Mouse (Mus musculus) embryonic facial prominence, embryonic 11.5 days (tissue): ENCODE results near the gene Gm44973. TPM values are rescaled to one million over a fixed set of nuclear protein-coding genes. Genes with fewer than 3 reads are reported as not detected.
A peak's percentile ranks its signal among the peaks of the same experiment; 100 is the strongest.

ENCODE experiments used
- ATAC-seq: fragments of 200-750 bp; cut with Nextera tagmentation; replicated peaks from 2 replicates; pipeline ENCODE4 v1.8.0; 2017; ENCODE audit warnings: low read depth; ENCODE audit not compliant: insufficient number of reproducible peaks, low FRiP score, low TSS enrichment
- DNase-seq: peaks from one replicate; pipeline ENCODE4 v3.0.0-alpha.2; 2015; ENCODE audit warnings: low spot score
- H3K27ac ChIP-seq: fragments of 300-500 bp; sonication (generic); replicated peaks from 2 replicates; pipeline ENCODE4 v1.5.1; 2014; ENCODE audit warnings: mild to moderate bottlenecking, low read depth, low read length, control low read depth
- H3K27me3 ChIP-seq: fragments of 300-500 bp; sonication (generic); 2 replicates; pipeline ENCODE4 v1.6.1; 2014; ENCODE audit warnings: mild to moderate bottlenecking, low read length, moderate library complexity, mixed read lengths; ENCODE audit not compliant: control insufficient read depth, insufficient read depth
- H3K36me3 ChIP-seq: fragments of 300-500 bp; sonication (generic); replicated peaks from 2 replicates; pipeline ENCODE4 v1.6.1; 2014; ENCODE audit warnings: low read depth, mild to moderate bottlenecking, low read length, moderate library complexity, mixed read lengths; ENCODE audit not compliant: control insufficient read depth, insufficient read depth
- H3K4me1 ChIP-seq: fragments of 300-500 bp; sonication (generic); 2 replicates; pipeline ENCODE4 v1.6.1; 2014; ENCODE audit warnings: low read length, mixed read lengths; ENCODE audit not compliant: control insufficient read depth, insufficient read depth
- H3K4me2 ChIP-seq: fragments of 300-500 bp; sonication (generic); 2 replicates; pipeline ENCODE4 v1.6.1; 2014; ENCODE audit warnings: low read depth, mild to moderate bottlenecking, control low read depth, low read length, moderate library complexity
- H3K4me3 ChIP-seq: fragments of 300-500 bp; sonication (generic); 2 replicates; pipeline ENCODE4 v1.5.1; 2014; ENCODE audit warnings: low read depth, low read length, control low read depth
- H3K9ac ChIP-seq: fragments of 300-500 bp; sonication (generic); replicated peaks from 2 replicates; pipeline ENCODE4 v1.6.1; 2014; ENCODE audit warnings: mild to moderate bottlenecking, control low read depth, low read length
- H3K9me3 ChIP-seq: fragments of 300-500 bp; sonication (generic); replicated peaks from 2 replicates; pipeline ENCODE4 v1.6.1; 2016; ENCODE audit warnings: mild to moderate bottlenecking, low read length, inconsistent platforms, mixed read lengths; ENCODE audit not compliant: control insufficient read depth
- WGBS: fragments of 180-500 bp; shearing (Covaris S2); extraction: QIAGEN DNeasy Blood & Tissue Kit; methylation state at CpG from one replicate; pipeline ENCODE4 v1.1.7; 2014; 5-methylcytosine and 5-hydroxymethylcytosine counted together
- polyA plus RNA-seq: library from polyadenylated mRNA; unstranded; fragments of >200 nt; fragmentation: Nextera tagmentation; extraction: Ambion mirVana; gene quantifications from 2 replicates; pipeline ENCODE4 v1.2.1, GENCODE M21; 2014

Gm44973 gene
- polyA plus RNA-seq, 1 experiment from 2014 or later = not detected

DNA sequence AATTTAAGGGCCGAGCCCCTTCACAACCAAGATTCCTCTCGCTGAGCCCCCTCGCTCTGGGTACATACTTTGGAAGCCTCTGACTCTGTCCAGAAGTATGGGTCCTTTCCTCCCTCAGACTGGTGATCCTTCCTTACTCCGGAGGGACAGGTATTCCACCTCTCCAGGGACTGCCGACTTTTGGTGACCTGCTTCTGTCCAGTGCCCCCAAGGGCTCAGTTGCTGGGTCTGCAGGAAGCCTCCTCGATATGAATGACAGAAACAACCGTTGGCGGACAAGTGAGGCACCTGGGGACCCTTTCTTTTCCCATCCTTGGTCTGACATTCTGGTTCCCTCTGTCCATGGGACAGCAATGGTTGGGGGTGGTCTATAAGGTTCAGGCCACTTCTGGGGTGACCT, 42.1 kb downstream of the Gm44973 start:
- 32% methylated on average over 8 of the region's 8 CpGs for WGBS
- ATAC-seq (no peak), DNase-seq (no peak)
- H3K27ac ChIP-seq = no peak overlapping the region
- peak overlapping the region; percentile 49 for H3K4me3 ChIP-seq
- H3K4me2 ChIP-seq = peak overlapping the region; percentile 83
- H3K27me3 ChIP-seq = peaks cover 43% of the 10 kb centered on the region
- no peaks in the 10 kb centered on the region for H3K9me3 ChIP-seq
- H3K4me1 ChIP-seq = peaks cover 14% of the 10 kb centered on the region
- no peaks in the 10 kb centered on the region for H3K36me3 ChIP-seq
- peak overlapping the region; percentile 71 for H3K9ac ChIP-seq

DNA sequence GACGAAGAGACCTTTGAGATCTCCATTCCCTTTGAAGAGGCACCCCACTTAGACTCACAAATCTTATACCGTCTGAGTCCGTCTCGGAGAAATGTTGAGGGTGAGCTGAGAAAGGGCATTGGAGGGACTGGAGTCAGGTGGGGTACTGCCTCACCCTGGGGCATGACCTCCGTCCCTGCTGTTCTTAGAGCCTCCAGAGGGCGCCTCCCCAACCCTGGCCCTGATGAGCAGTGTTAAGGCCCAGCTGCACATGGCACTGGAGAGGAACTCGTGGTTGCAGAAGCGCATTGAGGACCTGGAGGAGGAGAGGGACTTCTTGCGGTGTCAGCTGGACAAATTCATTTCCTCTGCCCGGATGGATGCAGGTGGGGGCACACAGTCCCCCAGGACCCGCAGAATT, 42.5 kb downstream of the Gm44973 start:
- H3K4me2 ChIP-seq = no peak overlapping the region
- DNase-seq = no peak
- H3K4me3 ChIP-seq = no peak overlapping the region
- peaks cover 39% of the 10 kb centered on the region for H3K27me3 ChIP-seq
- H3K27ac ChIP-seq = no peak overlapping the region
- ATAC-seq = no peak
- WGBS = 31% methylated on average over 11 of the region's 11 CpGs
- H3K9ac ChIP-seq = no peak overlapping the region
- no peaks in the 10 kb centered on the region for H3K9me3 ChIP-seq
- H3K36me3 ChIP-seq = no peaks in the 10 kb centered on the region
- peaks cover 10% of the 10 kb centered on the region for H3K4me1 ChIP-seq

DNA sequence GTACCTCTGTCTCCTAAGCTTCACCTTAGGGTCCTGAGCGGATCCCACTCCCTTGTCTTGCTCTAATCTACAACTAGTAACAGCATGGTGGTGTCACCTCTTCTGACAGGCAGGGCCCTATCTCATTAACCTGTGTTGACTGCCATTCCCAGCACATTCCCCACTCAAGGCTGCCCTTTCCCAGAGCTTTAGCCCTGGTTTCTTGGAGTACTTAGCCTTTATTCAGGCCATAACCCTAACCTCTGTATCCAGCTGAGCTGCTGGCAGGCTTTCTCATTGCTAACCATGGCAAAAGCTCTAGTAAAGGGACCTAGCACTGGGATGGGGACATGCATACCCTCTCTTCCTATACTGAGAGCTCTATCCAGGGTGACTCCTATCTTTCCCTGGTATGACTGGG, 43.3 kb downstream of the Gm44973 start:
- peaks cover 31% of the 10 kb centered on the region for H3K27me3 ChIP-seq
- H3K4me2 ChIP-seq = no peak overlapping the region
- H3K9ac ChIP-seq = no peak overlapping the region
- no peak overlapping the region for H3K4me3 ChIP-seq
- no peak for DNase-seq
- ATAC-seq = no peak
- H3K27ac ChIP-seq = no peak overlapping the region
- H3K36me3 ChIP-seq = no peaks in the 10 kb centered on the region
- WGBS = 88% methylated on average over 1 of the region's 1 CpGs
- no peaks in the 10 kb centered on the region for H3K9me3 ChIP-seq
- H3K4me1 ChIP-seq = peaks cover 6% of the 10 kb centered on the region; the same call in 1 of the 2 replicates

DNA sequence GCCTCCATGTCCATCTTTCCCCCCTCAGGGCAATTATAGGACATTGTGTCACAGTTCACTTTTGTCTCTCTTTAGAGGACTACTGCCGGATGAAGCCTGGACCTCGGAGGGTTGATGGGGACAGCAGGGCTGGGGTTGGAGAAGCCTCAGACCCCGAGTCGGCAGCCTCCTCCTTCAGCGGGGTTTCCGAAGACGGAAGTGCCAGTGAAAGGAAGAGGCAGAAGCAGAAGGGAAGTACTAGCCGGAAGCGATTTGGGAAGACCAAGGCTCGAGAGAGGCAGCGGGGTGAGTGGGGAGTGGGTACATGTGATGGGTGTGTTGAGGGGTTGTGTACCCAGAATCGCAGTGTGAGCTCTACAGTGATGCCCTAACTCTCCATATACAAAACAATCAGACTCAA, 44.1 kb downstream of the Gm44973 start:
- Histone ChIP-seq H3K36me3 (no peaks in the 10 kb centered on the region), H3K27me3 (peaks cover 23% of the 10 kb centered on the region), H3K4me3 (no peak overlapping the region), H3K9ac (no peak overlapping the region), H3K4me2 (no peak overlapping the region), H3K4me1 (peaks cover 6% of the 10 kb centered on the region; the same call in 1 of the 2 replicates), H3K9me3 (no peaks in the 10 kb centered on the region), H3K27ac (no peak overlapping the region)
- 86% methylated on average over 12 of the region's 12 CpGs for WGBS
- ATAC-seq (no peak), DNase-seq (no peak)

DNA sequence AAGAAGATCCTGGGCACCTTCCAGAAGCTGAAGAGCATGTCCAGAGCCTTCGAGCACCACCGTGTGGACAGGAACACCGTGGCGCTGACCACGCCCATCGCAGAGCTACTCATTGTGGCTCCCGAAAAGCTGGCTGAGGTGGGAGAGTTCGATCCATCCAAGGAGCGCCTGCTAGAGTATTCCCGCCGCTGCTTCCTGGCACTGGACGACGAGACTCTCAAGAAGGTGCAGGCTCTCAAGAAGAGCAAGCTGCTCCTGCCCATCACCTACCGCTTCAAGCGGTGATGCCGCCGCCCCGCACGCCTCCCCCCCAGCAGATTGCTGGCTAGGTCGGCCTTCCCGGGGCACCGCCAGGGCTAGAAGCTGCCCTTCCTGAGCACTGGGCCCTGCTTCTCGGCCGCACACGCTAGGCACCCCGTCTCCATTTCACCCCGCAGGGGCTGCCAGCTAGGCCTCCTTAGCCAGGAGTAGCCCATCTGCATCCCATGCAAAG, 45.0 kb downstream of the Gm44973 start:
- Histone ChIP-seq H3K4me2 (peak overlapping the region; percentile 82), H3K4me1 (peaks cover 6% of the 10 kb centered on the region; the same call in 1 of the 2 replicates), H3K9ac (peak overlapping the region; percentile 78), H3K36me3 (no peaks in the 10 kb centered on the region), H3K27me3 (peaks cover 14% of the 10 kb centered on the region), H3K4me3 (peak overlapping the region; percentile 74), H3K27ac (peak overlapping the region; percentile 96), H3K9me3 (no peaks in the 10 kb centered on the region)
- DNase-seq (peak; percentile 88), ATAC-seq (no peak)
- 3% methylated on average over 27 of the region's 27 CpGs for WGBS

DNA sequence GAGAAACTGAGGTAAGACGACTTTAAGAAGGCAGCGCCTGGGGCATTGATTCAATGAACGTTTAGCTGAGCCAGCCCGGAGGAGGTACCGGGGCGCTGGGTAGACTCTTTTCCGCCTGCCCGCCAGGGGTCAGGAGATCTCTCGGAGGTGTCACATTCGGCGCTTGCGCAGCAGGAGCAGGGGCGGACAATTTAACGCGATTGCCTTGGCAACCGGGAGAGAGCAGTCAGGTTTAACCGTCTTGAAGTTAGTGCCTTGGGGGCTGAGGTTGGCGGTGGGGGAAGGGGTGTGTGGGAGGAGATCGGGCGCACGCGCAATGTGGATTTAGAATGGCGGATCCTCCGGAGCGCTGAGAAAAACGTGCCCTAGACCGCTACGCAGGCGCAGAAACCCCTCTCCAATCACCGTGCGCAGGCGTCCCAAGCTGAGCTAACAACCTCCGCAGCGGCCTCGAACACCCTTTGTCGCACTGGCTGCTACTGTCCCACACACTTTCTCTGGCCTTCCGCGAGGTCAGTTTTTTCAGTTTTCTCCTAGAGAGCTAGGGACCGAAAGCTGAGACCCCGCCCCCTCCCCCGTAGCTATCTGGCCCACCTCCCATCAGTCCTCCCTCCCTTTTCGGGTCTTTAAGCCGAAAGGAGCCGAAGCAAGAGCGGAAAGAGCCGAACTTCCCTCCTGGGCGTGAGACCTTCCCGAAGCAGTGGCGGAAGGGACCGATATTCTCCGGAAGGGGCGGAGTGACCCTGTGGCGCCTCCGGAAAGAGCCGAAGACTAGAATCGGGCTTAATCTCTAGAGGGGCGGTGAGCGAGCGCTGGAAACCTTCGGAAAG, 45.9 kb downstream of the Gm44973 start:
- Histone ChIP-seq H3K27me3 (peaks cover 6% of the 10 kb centered on the region), H3K4me1 (peaks cover 6% of the 10 kb centered on the region; the same call in 1 of the 2 replicates), H3K27ac (peak overlapping the region; percentile 96), H3K9me3 (no peaks in the 10 kb centered on the region), H3K9ac (peak overlapping the region; percentile 78), H3K4me3 (peak overlapping the region; percentile 74), H3K36me3 (no peaks in the 10 kb centered on the region), H3K4me2 (peak overlapping the region; percentile 82)
- peak; percentile 89 for ATAC-seq
- DNase-seq = peak; percentile 100
- under 1% methylated on average over 60 of the region's 60 CpGs for WGBS

DNA sequence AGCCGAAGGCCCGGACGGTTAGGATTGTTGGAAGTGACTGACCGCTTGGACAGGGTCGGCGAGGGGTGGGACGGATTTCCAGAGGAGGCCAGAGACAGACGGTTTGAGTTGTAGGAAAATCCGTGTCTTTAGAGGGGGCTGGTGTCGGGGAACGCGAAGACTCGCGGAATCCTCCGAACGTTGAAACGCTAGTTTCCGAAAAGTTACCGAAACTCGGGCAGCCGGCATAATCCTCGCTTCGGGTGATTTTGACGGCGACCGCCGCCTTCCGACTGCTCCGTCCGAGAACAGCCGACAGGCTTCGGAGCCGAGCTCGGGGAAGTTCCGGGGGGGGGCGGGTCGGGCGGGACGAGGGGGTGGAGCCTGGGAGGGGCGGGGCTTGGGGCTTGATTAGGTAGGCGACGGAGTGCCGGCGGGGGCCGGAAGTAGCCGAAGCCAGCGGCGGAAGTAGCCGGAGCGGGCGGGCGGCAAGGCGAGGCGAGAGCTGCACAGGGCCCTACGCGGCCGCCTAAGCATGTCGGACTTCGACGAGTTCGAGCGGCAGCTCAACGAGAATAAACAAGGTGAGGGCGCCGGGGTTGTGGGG, 46.6 kb downstream of the Gm44973 start, which contains the start of gene U2af2:
TSS of gene U2af2 (plus strand) at position 370 of the 586 bp plus-strand sequence.
- Histone ChIP-seq H3K9ac (peak within 1 kb of the TSS; percentile 78), H3K4me1 (peaks cover 6% of the 10 kb centered on the region; the same call in 1 of the 2 replicates), H3K4me2 (peak within 1 kb of the TSS; percentile 82), H3K4me3 (peak within 1 kb of the TSS; percentile 74), H3K9me3 (no peaks in the 10 kb centered on the region), H3K36me3 (no peaks in the 10 kb centered on the region; the same call in 1 of the 2 replicates), H3K27me3 (peaks cover 2% of the 10 kb centered on the region; the same call in 1 of the 2 replicates), H3K27ac (peak within 1 kb of the TSS; percentile 96)
- under 1% methylated on average over 54 of the region's 65 CpGs for WGBS
- DNase-seq (peak; percentile 93), ATAC-seq (peak; percentile 85)
